Mouse (Mus musculus) CH12.LX (cell line): ENCODE results near the gene Hsd11b2. TPM values are rescaled to one million over a fixed set of nuclear protein-coding genes. Genes with fewer than 3 reads are reported as not detected.

Source experiments
- DNase-seq: peaks from one replicate; pipeline ENCODE4 v3.0.0-alpha.2; 2013; ENCODE audit errors: extremely low read depth
- H3K27ac ChIP-seq: 2 replicates; pipeline ENCODE4 v1.5.1; 2012; ENCODE audit warnings: low read depth, mild to moderate bottlenecking, control low read depth, moderate library complexity; ENCODE audit not compliant: insufficient read depth
- H3K27me3 ChIP-seq: replicated peaks from 2 replicates; pipeline ENCODE3; 2012; ENCODE audit warnings: inconsistent platforms
- H3K36me3 ChIP-seq, 2 experiments: replicated peaks in 1 of 2; 2 replicates each; pipeline versions ENCODE3 to v1.6.1; 2012; ENCODE audit warnings: inconsistent platforms in 1 of 2, low read length in 1 of 2, mild to moderate bottlenecking in 1 of 2, mixed read lengths in 1 of 2, moderate library complexity in 1 of 2; ENCODE audit not compliant: control insufficient read depth in 1 of 2, insufficient read depth in 1 of 2
- H3K4me1 ChIP-seq, 2 experiments: 2 replicates each; pipeline ENCODE4 v1.6.1; 2012; ENCODE audit warnings: inconsistent platforms in 1 of 2, moderate library complexity in 1 of 2; ENCODE audit not compliant: insufficient read depth in 2 of 2, control insufficient read depth in 1 of 2
- H3K4me2 ChIP-seq: 2 replicates; pipeline ENCODE4 v1.6.1; 2012; ENCODE audit warnings: low read depth, mild to moderate bottlenecking, control low read depth; ENCODE audit not compliant: poor library complexity, insufficient read depth, severe bottlenecking
- H3K4me3 ChIP-seq, 3 experiments: fragments of 150-350 bp in 1 of 3; sonication (generic) in 1 of 3; replicated peaks in 1 of 3; 2 replicates each; pipeline versions ENCODE3 to v1.5.1; 2011 to 2012; ENCODE audit warnings: low read depth in 2 of 3, low read length in 2 of 3, mild to moderate bottlenecking in 2 of 3, moderate library complexity in 2 of 3, control low read depth in 1 of 3, improper control_type of control experiment in 1 of 3, inconsistent platforms in 1 of 3, mixed read lengths in 1 of 3; ENCODE audit not compliant: poor library complexity in 1 of 3
- H3K79me2 ChIP-seq: replicated peaks from 2 replicates; pipeline ENCODE4 v1.6.1; 2012; ENCODE audit warnings: mild to moderate bottlenecking, moderate library complexity; ENCODE audit not compliant: control insufficient read depth, poor library complexity, insufficient read depth, severe bottlenecking; ENCODE audit errors: extremely low read depth
- H3K9ac ChIP-seq: 2 replicates; pipeline ENCODE4 v1.6.1; 2012; ENCODE audit warnings: low read depth, mild to moderate bottlenecking, control low read depth, moderate library complexity; ENCODE audit not compliant: insufficient read depth
- H3K9me3 ChIP-seq: replicated peaks from 2 replicates; pipeline ENCODE3; 2012; ENCODE audit warnings: low read length, inconsistent platforms, mixed read lengths
- BHLHE40 ChIP-seq: IDR thresholded peaks from 2 replicates; pipeline ENCODE4 v1.6.1; 2011; ENCODE audit warnings: mild to moderate bottlenecking, low read depth, low read length, improper control_type of control experiment
- CHD2 ChIP-seq: IDR thresholded peaks from 2 replicates; pipeline ENCODE4 v1.6.1; 2011; ENCODE audit warnings: low read length, improper control_type of control experiment
- E2F4 ChIP-seq: IDR thresholded peaks from 2 replicates; pipeline ENCODE4 v1.6.1; 2011; ENCODE audit warnings: low read depth, low read length, improper control_type of control experiment; ENCODE audit not compliant: insufficient replicate concordance
- HCFC1 ChIP-seq: IDR thresholded peaks from 2 replicates; pipeline ENCODE4 v1.6.1; 2012; ENCODE audit warnings: low read depth, mild to moderate bottlenecking, inconsistent platforms, low read length, improper control_type of control experiment
- IRF4 ChIP-seq: IDR thresholded peaks from 2 replicates; pipeline ENCODE4 v1.6.1; 2014; ENCODE audit warnings: low read depth, mild to moderate bottlenecking, inconsistent platforms, low read length, improper control_type of control experiment
- JUN ChIP-seq: IDR thresholded peaks from 2 replicates; pipeline ENCODE4 v1.6.1; 2011; ENCODE audit warnings: low read depth, mild to moderate bottlenecking, low read length, improper control_type of control experiment, moderate library complexity; ENCODE audit not compliant: insufficient read depth
- MAFK ChIP-seq: IDR thresholded peaks from 2 replicates; pipeline ENCODE4 v1.6.1; 2011; ENCODE audit warnings: low read length, improper control_type of control experiment; ENCODE audit not compliant: insufficient replicate concordance
- MAX ChIP-seq: IDR thresholded peaks from 2 replicates; pipeline ENCODE4 v1.6.1; 2011; ENCODE audit warnings: low read length, improper control_type of control experiment
- MAZ ChIP-seq: IDR thresholded peaks from 2 replicates; pipeline ENCODE4 v1.6.1; 2012; ENCODE audit warnings: low read depth, mild to moderate bottlenecking, inconsistent platforms, low read length, improper control_type of control experiment, moderate library complexity
- MEF2A ChIP-seq: IDR thresholded peaks from 2 replicates; pipeline ENCODE4 v1.6.1; 2014; ENCODE audit warnings: low read depth, mild to moderate bottlenecking, inconsistent platforms, low read length, improper control_type of control experiment, borderline replicate concordance
- MYC ChIP-seq: IDR thresholded peaks from 2 replicates; pipeline ENCODE4 v1.6.1; 2011; ENCODE audit warnings: low read depth, mild to moderate bottlenecking, improper control_type of control experiment, low read length
- NELFE ChIP-seq: IDR thresholded peaks from 2 replicates; pipeline ENCODE4 v1.6.1; 2011; ENCODE audit warnings: low read depth, low read length, improper control_type of control experiment
- NRF1 ChIP-seq: IDR thresholded peaks from 2 replicates; pipeline ENCODE4 v1.6.1; 2014; ENCODE audit warnings: low read depth, mild to moderate bottlenecking, inconsistent platforms, low read length, improper control_type of control experiment, moderate library complexity
- PAX5 ChIP-seq: IDR thresholded peaks from 2 replicates; pipeline ENCODE4 v1.6.1; 2012; ENCODE audit warnings: low read length, inconsistent platforms, mixed read lengths
- POLR2AphosphoS2 ChIP-seq: IDR thresholded peaks from 2 replicates; pipeline ENCODE4 v1.6.1; 2011; ENCODE audit warnings: low read depth, low read length, improper control_type of control experiment
- RAD21 ChIP-seq: IDR thresholded peaks from 2 replicates; pipeline ENCODE4 v1.6.1; 2011; ENCODE audit warnings: low read depth, mild to moderate bottlenecking, low read length, improper control_type of control experiment, moderate library complexity
- SIN3A ChIP-seq: IDR thresholded peaks from 2 replicates; pipeline ENCODE4 v1.6.1; 2012; ENCODE audit warnings: low read length, improper control_type of control experiment, inconsistent platforms
- SMC3 ChIP-seq: IDR thresholded peaks from 2 replicates; pipeline ENCODE4 v1.6.1; 2011; ENCODE audit warnings: low read depth, low read length, improper control_type of control experiment
- TBP ChIP-seq: conservative IDR thresholded peaks from 2 replicates; pipeline ENCODE4 v1.6.1; 2011; ENCODE audit warnings: low read depth, low read length, improper control_type of control experiment
- TCF12 ChIP-seq: IDR thresholded peaks from 2 replicates; pipeline ENCODE4 v1.6.1; 2014; ENCODE audit warnings: low read depth, mild to moderate bottlenecking, inconsistent platforms, low read length, improper control_type of control experiment
- USF1 ChIP-seq: IDR thresholded peaks from 2 replicates; pipeline ENCODE4 v1.6.1; 2014; ENCODE audit warnings: low read depth, mild to moderate bottlenecking, inconsistent platforms, low read length, improper control_type of control experiment
- USF2 ChIP-seq: conservative IDR thresholded peaks from 2 replicates; pipeline ENCODE4 v1.6.1; 2011; ENCODE audit warnings: low read depth, low read length, improper control_type of control experiment
- ZC3H11A ChIP-seq: IDR thresholded peaks from 2 replicates; pipeline ENCODE4 v1.6.1; 2012; ENCODE audit warnings: low read depth, mild to moderate bottlenecking, inconsistent platforms, low read length, improper control_type of control experiment
- ZMIZ1 ChIP-seq: IDR thresholded peaks from 2 replicates; pipeline ENCODE4 v1.6.1; 2012; ENCODE audit warnings: low read depth, mild to moderate bottlenecking, inconsistent platforms, low read length, improper control_type of control experiment
- dilution Hi-C: fragments of 300-500 bp; cut with MboI; formaldehyde crosslinking; loops from 2 replicates; pipeline ENCODE4 v1.14.3; 2020; ENCODE audit warnings: low sequenced_read_pairs; ENCODE audit not compliant: extremely low pct_unique_long_range_greater_than_20kb, extremely low pct_ligation_motif_present
- in situ Hi-C: fragments of 300-500 bp; cut with MboI; formaldehyde crosslinking; loops from 3 replicates; pipeline ENCODE4 v1.14.3; 2019; ENCODE audit warnings: low sequenced_read_pairs, low pct_ligation_motif_present, low pct_unique_long_range_greater_than_20kb, mixed read lengths
- polyA plus RNA-seq: library from polyadenylated mRNA; unstranded; fragments of >175 nt; gene quantifications from 2 replicates; pipeline ENCODE4 v1.2.1, GENCODE M21; 2012; ENCODE audit warnings: low read depth; ENCODE audit not compliant: insufficient read length
- total RNA-seq, 2 experiments: library from RNA; depleted of rRNA; stranded (reverse); fragments of 300-350 nt in 1 of 2; fragments of >200 nt in 1 of 2; gene quantifications; 2 replicates each; pipeline ENCODE4 v1.2.3; 2012 to 2014

The Hsd11b2 gene
- total and polyA plus RNA-seq, 3 experiments = not detected

GRCm38 (mm10) chr8:105489281-105489680 lies 29.3 kb upstream of the Hsd11b2 start:
- Histone ChIP-seq H3K36me3 (peaks cover 0 to 3% of the 10 kb centered on the region in 2 experiments), H3K4me3 (no peak overlapping the region), H3K4me1 (no peaks in the 10 kb centered on the region), H3K27me3 (no peaks in the 10 kb centered on the region), H3K9ac (no peak overlapping the region), H3K9me3 (no peaks in the 10 kb centered on the region), H3K79me2 (no peaks in the 10 kb centered on the region), H3K27ac (no peak overlapping the region), H3K4me2 (no peak overlapping the region)
- no peak for TF ChIP-seq TBP
- TF ChIP-seq IRF4 = no peak
- TF ChIP-seq USF2 = no peak
- TF ChIP-seq MAX = no peak
- TF ChIP-seq SIN3A = no peak
- no peak for TF ChIP-seq HCFC1
- TF ChIP-seq TCF12 = no peak
- no peak for TF ChIP-seq CHD2
- TF ChIP-seq E2F4 = no peak
- TF ChIP-seq MAFK = no peak
- TF ChIP-seq BHLHE40 = no peak
- no peak for TF ChIP-seq NRF1
- TF ChIP-seq ZC3H11A = no peak
- no peak for TF ChIP-seq MAZ
- TF ChIP-seq RAD21 = no peak
- no peak for TF ChIP-seq ZMIZ1
- TF ChIP-seq USF1 = no peak
- no peak for TF ChIP-seq POLR2AphosphoS2
- TF ChIP-seq MEF2A = no peak
- no peak for TF ChIP-seq PAX5
- in situ Hi-C loops = loop anchor here (5.0 kb wide), 1 partner anchor 63 kb away; no protein-coding TSS in a partner anchor
- dilution Hi-C loops = no loop called here
- DNase-seq = no peak

DNA sequence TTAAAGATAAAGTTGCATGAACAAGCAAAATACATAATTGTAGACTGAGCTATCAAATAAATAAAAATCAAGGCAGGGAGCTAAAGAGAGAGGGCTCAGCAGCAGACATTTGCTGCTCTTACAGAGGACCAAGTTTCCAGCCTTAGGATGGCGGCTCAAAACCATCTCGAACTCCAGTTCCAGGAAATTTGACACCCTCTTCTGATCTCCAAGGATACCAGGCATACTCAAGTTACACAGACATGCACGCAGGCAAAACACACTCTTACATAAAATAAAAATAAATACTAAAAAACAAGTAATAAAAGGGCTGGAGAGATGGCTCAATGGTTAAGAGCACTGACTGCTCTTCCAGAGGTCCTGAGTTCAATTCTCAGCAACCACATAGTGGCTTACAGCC lies 25.1 kb upstream of the Hsd11b2 start:
- H3K4me3 ChIP-seq = no peak overlapping the region
- no peak for DNase-seq
- dilution Hi-C loops (no loop called here), in situ Hi-C loops (no loop called here)
- no peaks in the 10 kb centered on the region for H3K79me2 ChIP-seq
- H3K36me3 ChIP-seq = no peaks in the 10 kb centered on the region
- no peaks in the 10 kb centered on the region for H3K27me3 ChIP-seq
- H3K4me1 ChIP-seq = peaks cover 0 to 15% of the 10 kb centered on the region in 2 experiments; a peak in 2 of 4 replicates
- no peak for TF ChIP-seq ZC3H11A
- TF ChIP-seq SMC3 = no peak
- TF ChIP-seq MYC = no peak
- no peak for TF ChIP-seq NELFE
- no peak for TF ChIP-seq JUN
- TF ChIP-seq ZMIZ1 = no peak
- no peak for TF ChIP-seq TCF12
- TF ChIP-seq RAD21 = no peak
- TF ChIP-seq E2F4 = no peak
- no peak overlapping the region for H3K4me2 ChIP-seq
- no peak overlapping the region for H3K9ac ChIP-seq
- H3K9me3 ChIP-seq = no peaks in the 10 kb centered on the region
- H3K27ac ChIP-seq = no peak overlapping the region
